Mouse (Mus musculus): ENCODE measurements around the gene Gm5426.
"Not testable (repeated sequence)": the region's sequence is repeated elsewhere in the genome, so short reads cannot be mapped to it uniquely, and the experiment has no call there.

Gm5426 gene

GRCm38 (mm10) chr10:96136451-96136850, at the start of gene Gm5426:
Gene Gm5426, plus strand, starts transcription at chr10:96136603.
- not testable (repeated sequence) for DNase-seq (ENCODE audit: extremely low read depth, low read depth)

- no peak for DNase-seq (ENCODE audit: extremely low read depth, low read depth)
Measured at GRCm38 (mm10) chr10:96089744-96090143, 46.7 kb upstream of the Gm5426 start.

- no peak for DNase-seq (ENCODE audit: extremely low read depth, low read depth)
Measured at GRCm38 (mm10) chr10:96090388-96090787, 46.0 kb upstream of the Gm5426 start.

GRCm38 (mm10) chr10:96093890-96094531, 42.4 kb upstream of the Gm5426 start:
- no peak for DNase-seq (ENCODE audit: extremely low read depth, low read depth)

GRCm38 (mm10) chr10:96094559-96094958, 41.8 kb upstream of the Gm5426 start:
- DNase-seq (ENCODE audit: extremely low read depth, low read depth) = no peak

GRCm38 (mm10) chr10:96096730-96097129, 39.7 kb upstream of the Gm5426 start:
- DNase-seq (ENCODE audit: extremely low read depth, low read depth) = no peak

- DNase-seq (ENCODE audit: extremely low read depth, low read depth) = no peak
Measured at GRCm38 (mm10) chr10:96101035-96101434, 35.4 kb upstream of the Gm5426 start.

- peak; percentile 38 for DNase-seq (ENCODE audit: extremely low read depth, low read depth)
Measured at GRCm38 (mm10) chr10:96104158-96104557, 32.2 kb upstream of the Gm5426 start.

- DNase-seq (ENCODE audit: extremely low read depth, low read depth) = no peak
Measured at GRCm38 (mm10) chr10:96104624-96105023, 31.8 kb upstream of the Gm5426 start.

GRCm38 (mm10) chr10:96105124-96105523, 31.3 kb upstream of the Gm5426 start:
- peak; percentile 39 for DNase-seq (ENCODE audit: extremely low read depth, low read depth)

GRCm38 (mm10) chr10:96106972-96107720, 29.3 kb upstream of the Gm5426 start:
- DNase-seq (ENCODE audit: extremely low read depth, low read depth) = no peak

GRCm38 (mm10) chr10:96107825-96108224, 28.6 kb upstream of the Gm5426 start:
- DNase-seq (ENCODE audit: extremely low read depth, low read depth) = no peak

GRCm38 (mm10) chr10:96115325-96115724, 21.1 kb upstream of the Gm5426 start:
- no peak for DNase-seq (ENCODE audit: extremely low read depth, low read depth)

- no peak for DNase-seq (ENCODE audit: extremely low read depth, low read depth)
Measured at GRCm38 (mm10) chr10:96120821-96121220, 15.6 kb upstream of the Gm5426 start.

GRCm38 (mm10) chr10:96121249-96122010, 15.0 kb upstream of the Gm5426 start:
- DNase-seq (ENCODE audit: extremely low read depth, low read depth) = no peak

- no peak for DNase-seq (ENCODE audit: extremely low read depth, low read depth)
Measured at GRCm38 (mm10) chr10:96123885-96124284, 12.5 kb upstream of the Gm5426 start.

GRCm38 (mm10) chr10:96124290-96124689, 12.1 kb upstream of the Gm5426 start:
- no peak for DNase-seq (ENCODE audit: extremely low read depth, low read depth)

GRCm38 (mm10) chr10:96125771-96126454, 10.5 kb upstream of the Gm5426 start:
- no peak for DNase-seq (ENCODE audit: extremely low read depth, low read depth)

GRCm38 (mm10) chr10:96129213-96129612, 7.2 kb upstream of the Gm5426 start:
- DNase-seq (ENCODE audit: extremely low read depth, low read depth) = no peak

GRCm38 (mm10) chr10:96130406-96130805, 6.0 kb upstream of the Gm5426 start:
- DNase-seq (ENCODE audit: extremely low read depth, low read depth) = no peak

- DNase-seq (ENCODE audit: extremely low read depth, low read depth) = no peak
Measured at GRCm38 (mm10) chr10:96131112-96131511, 5.3 kb upstream of the Gm5426 start.

GRCm38 (mm10) chr10:96132161-96132560, 4.2 kb upstream of the Gm5426 start:
- peak; percentile 21 for DNase-seq (ENCODE audit: extremely low read depth, low read depth)
